Mouse (Mus musculus): ENCODE results near the gene Slc12a7. TPM values are rescaled to one million over a fixed set of nuclear protein-coding genes. Genes with fewer than 3 reads are reported as not detected.
"Not testable (repeated sequence)": the region's sequence is repeated elsewhere in the genome, so short reads cannot be mapped to it uniquely, and the experiment has no call there.

The Slc12a7 gene
- polyA plus RNA-seq, 1 experiment from 2014 or later = 40.1 TPM

GRCm38 (mm10) chr13:73701161-73701883 lies 31.6 kb upstream of the Slc12a7 start:
- Histone ChIP-seq H3K27ac (no peak overlapping the region), H3K9ac (no peak overlapping the region), H3K4me3 (no peak overlapping the region), H3K4me1 (no peaks in the 10 kb centered on the region), H3K9me3 (no peaks in the 10 kb centered on the region), H3K27me3 (no peaks in the 10 kb centered on the region), H3K36me3 (no peaks in the 10 kb centered on the region), H3K4me2 (replicated peaks) (no peak overlapping the region)
- ATAC-seq (ENCODE audit: insufficient number of reproducible peaks, insufficient read depth, low FRiP score, low TSS enrichment) = no peak
- 81% methylated on average over 9 of the region's 9 CpGs for WGBS

- Histone ChIP-seq H3K4me1 (no peaks in the 10 kb centered on the region), H3K27me3 (no peaks in the 10 kb centered on the region), H3K9me3 (no peaks in the 10 kb centered on the region), H3K4me3 (no peak overlapping the region), H3K4me2 (replicated peaks) (no peak overlapping the region), H3K36me3 (no peaks in the 10 kb centered on the region), H3K9ac (no peak overlapping the region), H3K27ac (no peak overlapping the region)
- ATAC-seq (ENCODE audit: insufficient number of reproducible peaks, insufficient read depth, low FRiP score, low TSS enrichment) = no peak
- 88% methylated on average over 4 of the region's 4 CpGs for WGBS
Measured at GRCm38 (mm10) chr13:73702776-73703175, 30.1 kb upstream of the Slc12a7 start.

- not testable (repeated sequence) for H3K9ac ChIP-seq; H3K4me2 ChIP-seq (replicated peaks); H3K4me1 ChIP-seq; ATAC-seq (ENCODE audit: insufficient number of reproducible peaks, insufficient read depth, low FRiP score, low TSS enrichment); H3K27ac ChIP-seq; H3K4me3 ChIP-seq; H3K36me3 ChIP-seq; H3K9me3 ChIP-seq; H3K27me3 ChIP-seq
- 71% methylated on average over 4 of the region's 4 CpGs for WGBS
Measured at GRCm38 (mm10) chr13:73703486-73703885, 29.4 kb upstream of the Slc12a7 start.

GRCm38 (mm10) chr13:73704694-73705325 lies 28.1 kb upstream of the Slc12a7 start, which contains the start of gene Slc6a19:
Gene Slc6a19, minus strand, starts transcription at chr13:73704865.
- no peaks in the 10 kb centered on the region for H3K9me3 ChIP-seq
- no peak within 1 kb of the TSS for H3K9ac ChIP-seq
- WGBS = 87% methylated on average over 7 of the region's 7 CpGs
- no peak within 1 kb of the TSS for H3K4me2 ChIP-seq (replicated peaks)
- no peak for ATAC-seq (ENCODE audit: insufficient number of reproducible peaks, insufficient read depth, low FRiP score, low TSS enrichment)
- H3K27ac ChIP-seq = no peak within 1 kb of the TSS
- no peaks in the 10 kb centered on the region for H3K36me3 ChIP-seq
- no peaks in the 10 kb centered on the region for H3K27me3 ChIP-seq
- no peak within 1 kb of the TSS for H3K4me3 ChIP-seq
- H3K4me1 ChIP-seq = no peaks in the 10 kb centered on the region

- no peak for ATAC-seq (ENCODE audit: insufficient number of reproducible peaks, insufficient read depth, low FRiP score, low TSS enrichment)
- Histone ChIP-seq H3K4me2 (replicated peaks) (no peak overlapping the region), H3K4me3 (no peak overlapping the region), H3K27me3 (no peaks in the 10 kb centered on the region), H3K9ac (no peak overlapping the region), H3K9me3 (no peaks in the 10 kb centered on the region), H3K4me1 (no peaks in the 10 kb centered on the region), H3K27ac (no peak overlapping the region), H3K36me3 (no peaks in the 10 kb centered on the region)
- WGBS = 74% methylated on average over 6 of the region's 6 CpGs
Measured at GRCm38 (mm10) chr13:73709491-73709890, 23.4 kb upstream of the Slc12a7 start.

- Histone ChIP-seq H3K36me3 (no peaks in the 10 kb centered on the region), H3K4me3 (no peak overlapping the region), H3K9ac (no peak overlapping the region), H3K4me2 (replicated peaks) (no peak overlapping the region), H3K9me3 (no peaks in the 10 kb centered on the region), H3K4me1 (no peaks in the 10 kb centered on the region), H3K27me3 (no peaks in the 10 kb centered on the region), H3K27ac (no peak overlapping the region)
- no peak for ATAC-seq (ENCODE audit: insufficient number of reproducible peaks, insufficient read depth, low FRiP score, low TSS enrichment)
- WGBS = 91% methylated on average over 5 of the region's 5 CpGs
Measured at GRCm38 (mm10) chr13:73711221-73711620, 21.7 kb upstream of the Slc12a7 start.

GRCm38 (mm10) chr13:73711803-73712202 lies 21.1 kb upstream of the Slc12a7 start:
- ATAC-seq (ENCODE audit: insufficient number of reproducible peaks, insufficient read depth, low FRiP score, low TSS enrichment) = no peak
- Histone ChIP-seq H3K36me3 (no peaks in the 10 kb centered on the region), H3K27ac (no peak overlapping the region), H3K9ac (no peak overlapping the region), H3K4me2 (replicated peaks) (no peak overlapping the region), H3K27me3 (no peaks in the 10 kb centered on the region), H3K4me3 (no peak overlapping the region), H3K4me1 (no peaks in the 10 kb centered on the region), H3K9me3 (no peaks in the 10 kb centered on the region)
- 82% methylated on average over 5 of the region's 5 CpGs for WGBS

- WGBS = 73% methylated on average over 3 of the region's 3 CpGs
- no peaks in the 10 kb centered on the region for H3K36me3 ChIP-seq
- H3K9ac ChIP-seq = no peak overlapping the region
- H3K4me1 ChIP-seq = no peaks in the 10 kb centered on the region
- H3K27ac ChIP-seq = no peak overlapping the region
- H3K9me3 ChIP-seq = no peaks in the 10 kb centered on the region
- no peak for ATAC-seq (ENCODE audit: insufficient number of reproducible peaks, insufficient read depth, low FRiP score, low TSS enrichment)
- no peak overlapping the region for H3K4me2 ChIP-seq (replicated peaks)
- no peaks in the 10 kb centered on the region for H3K27me3 ChIP-seq
- no peak overlapping the region for H3K4me3 ChIP-seq
Measured at GRCm38 (mm10) chr13:73712228-73712627, 20.7 kb upstream of the Slc12a7 start.

GRCm38 (mm10) chr13:73713204-73713603 lies 19.7 kb upstream of the Slc12a7 start:
- Histone ChIP-seq H3K27ac (no peak overlapping the region), H3K4me2 (replicated peaks) (no peak overlapping the region), H3K9me3 (no peaks in the 10 kb centered on the region), H3K4me3 (no peak overlapping the region), H3K4me1 (no peaks in the 10 kb centered on the region), H3K9ac (no peak overlapping the region), H3K36me3 (no peaks in the 10 kb centered on the region), H3K27me3 (no peaks in the 10 kb centered on the region)
- 86% methylated on average over 4 of the region's 4 CpGs for WGBS
- ATAC-seq (ENCODE audit: insufficient number of reproducible peaks, insufficient read depth, low FRiP score, low TSS enrichment) = no peak

- H3K27ac ChIP-seq = no peak overlapping the region
- H3K27me3 ChIP-seq = no peaks in the 10 kb centered on the region
- 75% methylated on average over 2 of the region's 2 CpGs for WGBS
- no peaks in the 10 kb centered on the region for H3K36me3 ChIP-seq
- no peak overlapping the region for H3K4me3 ChIP-seq
- H3K4me2 ChIP-seq (replicated peaks) = no peak overlapping the region
- H3K4me1 ChIP-seq = no peaks in the 10 kb centered on the region
- no peaks in the 10 kb centered on the region for H3K9me3 ChIP-seq
- no peak for ATAC-seq (ENCODE audit: insufficient number of reproducible peaks, insufficient read depth, low FRiP score, low TSS enrichment)
- H3K9ac ChIP-seq = no peak overlapping the region
Measured at GRCm38 (mm10) chr13:73714020-73714419, 18.9 kb upstream of the Slc12a7 start.

GRCm38 (mm10) chr13:73718225-73718624 lies 14.7 kb upstream of the Slc12a7 start:
- ATAC-seq (ENCODE audit: insufficient number of reproducible peaks, insufficient read depth, low FRiP score, low TSS enrichment) = no peak
- 5% methylated on average over 2 of the region's 2 CpGs for WGBS

GRCm38 (mm10) chr13:73720241-73720640 lies 12.7 kb upstream of the Slc12a7 start:
- Histone ChIP-seq H3K4me1 (no peaks in the 10 kb centered on the region), H3K9ac (no peak overlapping the region), H3K4me2 (replicated peaks) (no peak overlapping the region), H3K36me3 (no peaks in the 10 kb centered on the region), H3K9me3 (no peaks in the 10 kb centered on the region), H3K27ac (no peak overlapping the region), H3K4me3 (no peak overlapping the region), H3K27me3 (no peaks in the 10 kb centered on the region)
- ATAC-seq (ENCODE audit: insufficient number of reproducible peaks, insufficient read depth, low FRiP score, low TSS enrichment) = no peak
- 85% methylated on average over 4 of the region's 4 CpGs for whole genome bisulfite sequencing

More at GRCm38 (mm10) chr13:73718225-73718624, 14.7 kb upstream of the Slc12a7 start:
- Histone ChIP-seq H3K9ac (no peak overlapping the region), H3K9me3 (no peaks in the 10 kb centered on the region), H3K4me3 (no peak overlapping the region), H3K36me3 (no peaks in the 10 kb centered on the region), H3K27ac (no peak overlapping the region), H3K4me1 (no peaks in the 10 kb centered on the region), H3K4me2 (replicated peaks) (no peak overlapping the region), H3K27me3 (no peaks in the 10 kb centered on the region)
